Mouse (Mus musculus) MN1 (cell line): ENCODE measurements around the gene Stat4.
A peak's percentile ranks its signal among the peaks of the same experiment; 100 is the strongest.

Experiments
- DNase-seq: peaks from one replicate; pipeline ENCODE4 v3.0.0-alpha.2; 2016; ENCODE audit warnings: low spot score

Gene Stat4

DNA sequence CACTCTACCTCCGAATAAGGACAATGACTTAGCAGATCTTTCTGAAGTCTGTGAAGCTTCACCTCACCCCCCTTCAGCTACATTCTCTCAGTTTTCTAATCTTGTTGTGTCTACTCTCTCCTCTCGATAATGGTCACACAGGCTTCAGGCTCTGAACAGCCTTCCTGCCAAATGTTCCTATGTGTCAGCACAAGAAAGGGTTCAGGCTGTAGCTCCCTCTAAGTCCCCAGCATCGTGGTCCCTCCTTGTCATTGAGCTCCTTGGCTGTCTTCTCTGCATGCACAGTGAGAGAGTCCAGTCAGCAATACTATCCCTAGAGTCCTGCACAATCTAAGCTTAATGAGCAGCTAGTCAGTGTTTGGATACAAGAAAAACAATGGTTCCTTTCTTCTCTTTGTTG is 124.3 kb downstream of the Stat4 start:
- DNase-seq = no peak

DNA sequence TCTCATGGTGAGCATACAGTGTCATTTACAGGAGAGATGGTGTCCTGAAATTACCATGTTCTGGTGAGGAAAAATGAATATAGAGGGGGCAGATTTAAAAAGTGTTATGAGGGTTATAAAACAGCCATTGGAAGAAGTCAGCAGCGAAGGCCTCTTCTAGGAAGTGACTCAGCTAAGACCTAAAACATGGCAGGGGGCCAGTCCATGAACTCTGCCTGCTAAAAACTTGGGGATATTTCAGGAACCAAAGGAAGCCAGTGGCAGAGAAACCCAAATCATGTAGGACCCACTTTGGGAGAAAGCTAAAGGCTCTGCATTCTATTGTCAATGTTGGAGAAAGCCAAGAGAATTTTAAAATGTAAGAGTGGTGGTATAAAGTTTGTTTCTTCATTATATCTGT is 125.4 kb downstream of the Stat4 start:
- DNase-seq = no peak

DNA sequence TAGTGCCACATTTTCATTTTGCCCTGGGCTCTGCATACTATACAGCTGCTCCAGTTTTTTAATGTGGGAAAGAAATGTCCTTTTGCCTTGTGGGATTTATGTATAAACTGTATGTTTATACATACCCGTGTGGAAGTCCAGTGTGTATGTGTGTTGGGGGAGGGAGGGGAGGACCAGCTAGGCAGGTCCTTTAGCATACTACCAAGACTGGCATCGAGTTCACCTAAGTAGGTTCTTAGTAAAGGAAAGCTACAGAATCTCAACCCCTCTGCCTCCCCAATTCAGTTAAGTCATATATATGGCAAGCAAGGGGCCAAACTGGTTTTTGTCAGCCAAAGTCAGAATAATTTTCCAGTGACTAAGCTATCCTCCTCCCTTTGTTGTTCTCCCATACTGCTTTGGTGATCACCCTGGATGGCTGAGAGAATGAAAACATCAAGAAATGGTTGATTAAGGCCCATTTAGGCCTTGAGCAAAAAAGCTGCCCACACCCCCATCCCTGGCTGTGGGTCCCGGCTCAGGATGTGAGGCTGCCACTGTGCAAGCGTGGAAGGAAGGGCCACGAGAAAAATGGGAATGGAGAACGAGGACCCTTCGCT is 126.2 kb downstream of the Stat4 start:
- no peak for DNase-seq

DNA sequence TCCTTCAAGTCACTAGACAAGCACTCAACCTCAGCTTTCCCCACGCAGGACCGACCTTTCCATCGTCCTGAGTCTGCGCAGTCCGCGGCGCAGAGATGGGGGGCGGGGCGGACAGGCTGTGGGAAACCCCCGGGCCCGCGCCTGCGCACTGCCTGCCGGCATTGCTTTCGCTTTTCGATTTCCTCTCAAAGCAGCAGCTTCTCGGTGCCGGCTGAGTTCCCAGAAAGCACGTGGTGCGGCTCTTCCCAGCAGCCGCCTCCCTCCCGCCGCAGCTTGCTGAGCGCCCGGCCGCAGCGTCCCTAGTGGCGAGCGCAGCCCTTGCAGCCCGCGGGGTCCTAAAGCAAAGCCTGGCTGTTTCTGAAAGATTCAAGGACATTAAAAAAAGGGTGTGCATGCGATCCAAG is 126.7 kb downstream of the Stat4 start:
- DNase-seq = peak; percentile 97

DNA sequence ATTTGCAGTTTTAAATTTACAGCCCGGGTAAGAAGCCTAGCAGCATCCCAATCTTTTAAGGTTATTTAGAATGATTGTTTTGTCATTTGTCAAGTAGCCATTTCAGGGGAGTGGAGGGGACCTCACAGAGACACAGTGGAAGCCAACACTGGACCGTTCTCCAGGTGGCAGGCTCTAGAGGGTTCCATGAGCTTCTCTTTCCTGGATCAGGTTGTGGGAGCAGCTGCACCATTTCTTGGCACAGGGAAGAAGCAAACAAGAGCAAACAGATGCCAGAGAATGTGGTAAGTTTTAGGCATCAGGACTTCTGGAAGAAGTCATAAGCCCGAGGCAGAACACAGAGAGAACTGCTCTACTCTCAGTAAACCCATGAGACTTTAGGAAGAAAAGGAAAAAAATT is 129.5 kb downstream of the Stat4 start:
- no peak for DNase-seq

DNA sequence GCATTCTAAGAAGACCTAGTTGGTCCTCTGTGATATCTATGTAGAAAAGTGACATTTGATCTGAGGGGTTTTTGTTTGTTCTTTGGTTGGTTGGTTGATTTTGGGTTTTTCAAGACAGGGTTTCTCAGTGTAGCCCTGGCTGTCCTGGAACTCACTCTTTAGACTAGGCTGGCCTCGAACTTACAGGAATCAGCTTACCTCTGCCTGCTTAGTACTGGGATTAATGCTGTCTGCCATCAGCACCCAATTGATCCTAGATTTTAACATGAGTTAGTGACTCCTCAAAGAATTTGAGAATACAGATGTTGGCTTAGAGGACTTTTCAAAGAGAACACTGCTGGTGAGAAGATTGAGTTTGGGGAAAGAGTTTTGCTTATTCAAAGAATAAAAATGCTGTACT is 130.8 kb downstream of the Stat4 start:
- DNase-seq = no peak

DNA sequence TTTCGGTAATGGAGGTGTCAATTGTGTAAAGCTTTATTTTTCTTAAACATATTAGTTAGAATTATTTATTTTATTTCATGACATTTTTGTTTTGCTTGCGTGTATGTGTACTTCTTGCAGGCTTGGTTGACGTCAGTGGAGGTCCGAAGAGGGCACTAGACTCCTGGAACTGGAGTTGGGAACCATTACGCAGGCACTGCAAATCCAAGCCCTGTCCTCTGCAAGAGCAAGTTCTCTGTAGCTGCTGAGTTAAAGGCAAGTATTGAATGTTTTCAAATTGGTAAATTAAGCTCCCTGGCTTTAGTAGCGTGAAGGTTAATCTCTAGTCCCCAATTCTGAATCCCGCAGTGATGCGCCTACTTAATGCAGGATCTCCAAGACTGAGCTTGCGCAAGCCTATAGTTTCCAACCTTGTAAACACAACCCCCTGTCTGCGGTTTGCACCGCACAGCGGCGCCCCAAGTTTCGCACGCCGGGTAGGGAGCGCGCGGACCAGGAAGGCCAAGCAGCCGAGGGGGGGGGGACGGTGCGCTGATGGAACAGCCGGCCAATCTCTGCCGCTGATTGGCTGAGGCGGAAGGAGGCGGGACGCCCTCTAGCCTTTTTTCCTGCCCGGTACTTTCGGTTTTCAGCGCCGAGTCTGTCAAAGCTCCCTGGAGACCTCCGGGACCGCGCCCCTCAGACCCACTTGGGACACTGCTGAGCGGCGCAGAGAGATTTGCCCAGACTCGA is 132.1 kb downstream of the Stat4 start, which contains the start of gene Stat1:
TSS of gene Stat1 (plus strand) at position 581 of the 732 bp plus-strand sequence.
- peak; percentile 92 for DNase-seq

DNA sequence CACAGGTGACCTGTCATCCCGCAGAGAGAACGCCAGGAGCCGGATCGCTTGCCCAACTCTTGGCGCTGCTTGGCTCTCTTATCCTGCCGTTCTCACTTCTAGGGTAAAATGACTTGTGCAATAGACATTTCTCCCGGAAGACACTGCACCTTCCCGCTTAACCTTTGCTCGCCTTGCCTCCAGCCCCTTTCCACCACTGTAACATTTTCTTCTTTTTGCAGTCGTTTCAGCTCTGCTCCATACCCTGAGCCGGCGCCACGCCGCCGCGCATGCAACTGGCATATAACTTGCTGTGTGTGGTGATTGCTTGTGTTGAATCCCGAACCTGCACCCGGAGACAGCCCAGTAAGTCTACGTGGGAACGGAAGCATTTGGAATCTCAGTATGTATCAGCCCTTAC is 132.7 kb downstream of the Stat4 start:
- DNase-seq = peak; percentile 21

DNA sequence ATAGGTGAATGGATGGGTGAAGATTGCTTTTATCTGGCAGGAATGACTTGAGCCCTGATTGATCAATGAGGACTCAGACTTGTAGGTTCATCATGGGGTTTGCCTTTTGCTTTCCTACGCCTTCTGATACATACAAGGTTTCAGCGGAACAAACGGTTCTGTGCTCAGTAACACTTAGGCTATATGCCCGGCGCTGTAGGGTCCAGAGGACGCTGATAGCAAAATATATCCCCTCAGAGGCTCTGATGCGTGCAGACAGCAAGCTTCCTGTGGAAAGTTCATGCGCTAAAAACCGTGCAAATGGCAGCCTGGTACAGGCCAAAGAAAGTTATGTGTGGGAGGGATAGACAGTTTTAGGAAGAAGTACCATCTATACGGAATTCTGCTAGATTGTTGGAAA is 133.2 kb downstream of the Stat4 start:
- no peak for DNase-seq

DNA sequence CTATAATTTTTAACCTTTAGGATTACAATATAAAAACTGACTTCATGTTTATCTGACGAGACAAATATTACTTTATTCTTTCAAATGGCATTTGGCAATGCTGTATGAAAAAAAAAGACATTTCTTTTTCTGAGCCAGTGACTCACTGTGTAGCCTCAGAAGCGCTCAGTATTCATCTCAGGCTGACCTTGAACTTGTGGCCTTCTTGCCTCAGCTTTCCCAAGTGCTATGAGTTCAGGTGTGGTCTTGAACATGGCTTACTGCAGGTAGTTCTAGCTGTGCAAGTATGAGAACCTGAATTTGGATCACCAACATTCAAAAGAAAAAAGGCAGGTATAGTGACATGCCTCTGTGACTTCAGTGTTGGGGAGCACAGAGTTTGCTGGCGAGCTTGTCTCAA is 134.1 kb downstream of the Stat4 start:
- no peak for DNase-seq

DNA sequence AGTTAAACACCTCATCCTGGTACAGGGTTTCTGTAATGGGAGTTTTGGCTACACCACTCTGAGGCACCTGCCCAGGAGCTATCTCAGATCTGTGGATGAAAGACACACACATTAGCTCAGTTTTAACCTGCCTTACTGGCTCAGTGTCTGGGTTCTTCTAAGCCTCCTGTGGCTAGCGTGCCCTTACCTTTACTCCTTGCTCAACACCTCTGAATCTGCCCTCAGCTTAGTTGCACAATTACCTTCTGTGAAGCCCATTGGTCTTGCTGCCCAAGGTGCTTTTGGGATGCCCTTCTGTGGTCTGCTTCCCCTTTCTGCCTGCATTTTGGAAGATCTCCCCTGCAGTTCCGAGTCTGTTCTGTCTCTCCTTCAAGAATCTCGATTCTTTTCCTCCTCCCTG is 137.9 kb downstream of the Stat4 start:
- no peak for DNase-seq

DNA sequence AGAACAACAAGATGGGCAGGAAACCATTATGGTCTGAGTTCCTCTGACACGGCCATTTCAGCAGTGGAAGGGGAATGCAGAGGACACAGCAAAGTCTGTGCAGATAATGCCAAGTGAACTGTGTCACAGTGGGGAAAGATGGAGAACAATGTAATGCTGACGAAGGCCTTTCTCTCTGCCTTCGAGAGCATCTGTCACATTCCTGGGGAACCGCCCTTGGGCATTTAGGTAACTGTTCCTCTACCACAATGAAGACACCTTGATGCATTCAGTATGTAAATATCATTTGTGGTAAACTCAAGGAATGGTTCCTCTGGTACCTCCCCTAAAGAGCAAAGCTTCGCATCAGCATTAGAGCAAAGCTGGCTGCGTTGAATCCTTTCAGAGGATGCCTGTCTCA is 140.4 kb downstream of the Stat4 start:
- no peak for DNase-seq

DNA sequence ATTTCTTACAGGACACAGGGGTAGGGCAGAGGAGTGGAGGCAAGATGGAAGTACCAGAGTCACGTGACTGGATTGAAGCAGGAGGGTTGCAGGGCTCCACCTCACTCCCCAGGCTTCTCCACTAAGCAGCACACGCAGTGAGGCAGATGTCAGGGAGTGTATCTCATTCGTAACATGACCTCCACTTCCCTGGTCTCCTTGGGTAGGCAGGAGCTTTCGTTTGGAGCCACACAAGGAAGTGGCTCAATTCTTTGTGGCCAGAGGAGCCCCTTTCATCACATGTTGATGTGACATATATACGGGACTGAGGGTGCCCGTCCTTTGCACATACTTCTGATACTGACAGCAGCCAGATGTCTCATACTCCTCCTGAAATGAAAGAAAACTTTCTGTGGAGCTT is 142.8 kb downstream of the Stat4 start:
- DNase-seq = no peak

DNA sequence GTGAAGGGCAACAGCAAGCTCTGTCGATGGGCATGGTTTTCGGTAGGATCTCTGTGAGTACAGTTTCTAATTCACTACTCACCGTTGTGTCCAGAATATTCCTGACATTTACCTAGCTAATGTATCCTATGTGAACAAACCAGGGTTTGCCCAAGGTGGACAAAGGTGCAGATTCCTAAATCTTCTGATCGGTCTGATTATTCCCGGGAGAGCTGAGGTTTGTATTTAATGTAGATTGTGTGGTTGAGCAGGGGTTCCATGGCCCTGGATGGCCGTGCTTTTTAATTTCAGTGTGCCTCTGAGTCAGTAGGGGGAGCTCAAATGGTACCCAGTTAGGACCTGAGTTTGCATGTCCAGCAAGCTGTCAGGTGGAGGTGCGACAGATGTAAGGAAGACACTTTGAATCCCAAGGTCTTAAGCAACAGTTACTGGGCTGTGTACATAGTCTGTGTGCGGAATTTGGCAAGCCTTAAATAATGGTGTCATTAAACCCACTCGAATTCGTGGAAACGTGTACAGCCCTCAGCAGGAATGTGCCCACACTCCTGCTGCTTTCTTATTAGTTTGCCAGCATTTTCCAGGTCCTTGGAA is 144.9 kb downstream of the Stat4 start:
- DNase-seq = no peak

DNA sequence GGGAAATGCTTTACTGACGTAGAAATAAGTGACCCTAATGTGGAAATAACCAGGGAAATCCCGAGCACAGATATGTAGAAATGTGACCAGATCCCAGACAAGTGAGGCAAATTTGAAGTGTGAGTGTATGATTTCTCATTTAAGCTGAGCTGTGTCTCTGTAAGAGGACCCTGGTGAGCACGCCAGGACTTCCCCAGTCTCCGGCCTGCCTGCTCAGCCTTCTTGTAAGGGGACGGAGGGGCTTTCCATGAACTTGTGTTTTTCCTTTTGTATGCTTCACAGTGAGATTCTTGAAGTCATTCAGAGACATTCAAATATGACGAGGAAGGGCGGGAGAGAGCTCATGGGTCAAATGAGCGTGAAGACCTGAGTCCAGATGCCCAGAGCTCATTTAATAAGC is 146.3 kb downstream of the Stat4 start:
- DNase-seq = no peak

DNA sequence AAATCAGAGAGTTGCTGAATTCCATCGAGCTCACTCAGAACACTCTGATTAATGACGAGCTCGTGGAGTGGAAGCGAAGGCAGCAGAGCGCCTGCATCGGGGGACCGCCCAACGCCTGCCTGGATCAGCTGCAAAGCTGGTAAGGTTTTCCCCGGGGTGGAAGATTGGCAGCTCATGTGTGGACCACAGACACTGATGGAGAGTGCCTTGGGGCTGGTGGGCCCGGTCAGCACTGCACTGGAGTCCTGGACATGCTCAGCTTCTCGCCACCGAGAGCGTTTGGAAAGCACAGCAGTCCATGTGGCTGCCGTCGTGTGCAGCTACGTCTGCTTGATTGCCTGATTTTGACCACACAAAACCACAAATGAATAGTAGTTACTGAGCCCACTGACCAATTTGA is 150.3 kb downstream of the Stat4 start:
- DNase-seq = no peak

DNA sequence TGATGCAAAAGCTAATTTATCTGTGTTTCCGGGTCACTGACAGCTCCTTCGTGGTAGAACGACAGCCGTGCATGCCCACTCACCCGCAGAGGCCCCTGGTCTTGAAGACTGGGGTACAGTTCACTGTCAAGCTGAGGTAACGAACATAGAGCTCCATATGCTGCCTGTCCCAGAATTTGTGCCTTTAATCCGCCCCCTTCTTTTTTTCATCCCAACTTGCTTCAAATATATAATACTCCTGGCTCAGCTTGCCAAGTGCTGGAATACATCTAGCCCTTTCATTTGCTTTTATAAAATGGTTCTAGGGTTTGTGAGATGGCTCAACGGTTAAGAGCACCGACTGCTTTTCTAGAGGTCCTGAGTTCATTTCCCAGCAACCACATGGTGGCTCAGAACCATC is 153.6 kb downstream of the Stat4 start:
- DNase-seq = no peak

DNA sequence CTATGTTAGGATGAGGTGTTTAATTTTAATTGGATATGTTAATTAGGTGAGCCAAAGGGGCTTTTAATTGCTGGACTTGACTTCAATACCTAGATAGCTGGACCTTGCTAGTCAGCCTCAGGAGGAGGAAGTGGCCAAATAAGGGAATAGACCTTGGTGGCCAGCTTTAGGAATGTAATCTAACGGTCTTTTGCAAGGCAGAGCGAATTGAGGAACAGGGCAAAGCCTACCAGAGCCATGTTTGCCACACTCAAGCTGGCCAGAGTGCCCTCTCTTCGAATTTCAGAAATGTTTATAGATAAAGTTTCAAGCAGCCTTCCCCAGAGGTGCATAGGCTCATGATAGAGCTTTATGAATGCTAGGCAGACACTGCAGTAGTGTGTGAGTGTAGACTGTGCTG is 154.5 kb downstream of the Stat4 start:
- no peak for DNase-seq

DNA sequence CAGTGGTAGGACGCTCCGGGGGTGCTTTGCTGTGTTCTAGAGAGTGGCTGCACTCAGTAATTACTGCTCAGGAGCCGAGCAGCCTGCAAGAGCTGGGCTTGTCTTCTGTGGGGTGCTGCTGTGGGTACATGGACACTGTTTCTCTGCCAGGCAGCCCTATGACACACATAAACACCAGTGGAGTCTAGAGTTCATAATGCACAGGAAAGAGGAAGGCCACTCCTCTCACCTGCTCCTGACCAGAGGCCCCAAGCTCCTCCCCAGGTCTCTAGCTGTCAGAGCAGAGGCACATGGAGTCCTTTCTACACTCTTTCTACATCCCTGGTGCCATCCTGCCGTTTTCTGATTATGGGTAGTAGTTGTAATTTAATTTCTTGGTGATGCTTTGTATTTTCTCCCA is 155.2 kb downstream of the Stat4 start:
- no peak for DNase-seq

DNA sequence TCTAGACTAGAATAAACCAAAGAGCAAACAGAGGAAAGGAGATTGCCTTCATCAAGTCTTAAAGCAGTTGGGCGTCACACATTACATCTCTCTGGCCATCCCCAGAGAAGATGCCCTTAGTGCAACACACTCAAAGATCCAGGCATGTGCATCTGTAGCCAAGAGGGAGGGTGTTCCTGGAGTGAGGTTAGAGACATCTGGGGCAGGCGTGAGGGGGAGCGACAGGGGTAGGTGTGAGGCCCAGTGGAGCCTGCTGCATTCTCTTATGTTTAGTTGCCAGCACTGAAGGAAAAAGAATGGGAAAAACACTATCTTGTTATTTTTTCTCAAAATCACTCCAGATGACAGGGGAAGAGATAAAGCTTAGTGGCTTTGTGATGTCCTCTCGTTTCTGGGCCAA is 156.2 kb downstream of the Stat4 start:
- no peak for DNase-seq

DNA sequence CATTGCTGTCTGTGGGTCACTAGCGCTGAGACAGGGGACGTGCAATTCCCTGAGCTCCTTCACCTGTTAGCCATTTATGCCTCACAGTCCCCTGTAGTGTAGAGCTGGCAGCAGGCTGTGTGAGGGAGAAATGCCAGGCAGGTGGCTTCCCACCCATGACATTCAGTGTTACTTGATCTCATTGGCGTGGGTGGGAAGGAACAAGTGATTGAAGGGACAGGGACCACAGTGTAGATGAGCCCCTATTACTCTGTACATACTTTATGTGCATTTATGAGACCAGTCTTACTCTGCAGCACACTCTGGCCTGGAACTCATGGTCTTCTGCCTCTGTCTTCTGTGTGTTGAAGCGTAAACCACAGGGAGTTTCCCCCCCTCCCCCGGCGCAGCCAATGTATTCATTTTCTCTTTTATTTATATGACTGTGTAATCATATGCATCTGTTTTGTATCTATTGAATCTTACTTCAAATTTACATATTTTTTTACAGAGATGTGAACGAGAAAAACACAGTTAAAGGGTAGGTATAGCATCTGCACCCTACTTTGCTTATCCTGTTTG is 156.7 kb downstream of the Stat4 start:
- no peak for DNase-seq

DNA sequence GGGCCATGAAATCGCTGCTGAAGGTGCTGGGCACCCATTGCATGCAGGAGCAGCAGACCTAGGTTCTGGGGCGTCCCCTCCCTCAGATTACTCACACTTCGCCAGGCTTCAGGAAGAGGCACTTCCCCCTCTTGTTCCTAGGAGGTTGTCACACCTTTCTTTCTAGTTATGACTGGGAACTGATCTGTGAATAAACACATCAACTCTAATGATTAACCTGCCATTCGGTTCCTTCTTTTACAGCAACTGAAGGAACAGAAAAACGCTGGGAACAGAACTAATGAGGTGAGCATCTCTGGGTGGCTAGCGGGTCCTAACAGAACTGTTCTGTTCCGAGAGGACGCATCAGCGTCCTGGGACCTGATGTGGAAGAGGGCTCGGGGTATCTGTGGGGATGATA is 158.0 kb downstream of the Stat4 start:
- no peak for DNase-seq

DNA sequence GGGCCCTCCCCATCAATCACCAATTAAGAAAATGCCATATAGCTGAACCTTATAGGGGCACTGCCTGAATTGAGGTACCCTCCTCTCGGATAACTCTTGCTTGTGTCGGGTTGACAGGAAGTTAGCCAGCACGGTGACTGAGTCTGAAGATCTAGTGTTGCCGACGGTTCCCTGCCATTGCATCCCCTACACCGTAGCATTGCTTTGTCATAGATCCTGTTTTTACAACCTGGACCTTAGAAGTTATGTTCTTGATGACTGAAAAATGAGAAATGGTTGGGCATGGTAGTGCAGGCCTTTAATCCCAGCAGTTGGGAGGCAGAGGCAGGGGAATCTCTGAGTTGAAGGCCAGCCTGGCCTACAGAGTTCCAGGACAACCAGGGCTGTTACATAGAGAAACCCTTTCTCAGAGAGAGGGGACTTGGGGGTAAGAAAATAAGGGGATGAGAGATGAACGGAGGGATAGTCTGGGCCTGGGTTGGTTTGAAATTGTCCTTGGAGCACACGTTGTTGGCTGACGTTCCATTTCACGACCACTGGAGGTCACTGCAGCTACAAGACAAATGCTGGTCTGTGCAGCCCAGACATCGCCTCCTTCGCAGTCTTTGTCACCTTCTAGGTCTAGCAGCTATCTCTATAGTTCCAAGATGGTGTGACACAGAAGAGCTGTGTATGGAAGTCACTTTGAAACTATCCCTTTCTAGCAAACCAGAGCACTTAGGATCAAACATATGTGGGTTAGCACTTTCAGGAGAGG is 159.4 kb downstream of the Stat4 start:
- DNase-seq = peak; percentile 63
